Mouse (Mus musculus): ENCODE results near the gene Rhod. TPM values are rescaled to one million over a fixed set of nuclear protein-coding genes. Genes with fewer than 3 reads are reported as not detected.
A peak's percentile ranks its signal among the peaks of the same experiment; 100 is the strongest.

Gene Rhod
- polyA plus RNA-seq, 1 experiment from 2014 or later = 6.5 TPM

DNA sequence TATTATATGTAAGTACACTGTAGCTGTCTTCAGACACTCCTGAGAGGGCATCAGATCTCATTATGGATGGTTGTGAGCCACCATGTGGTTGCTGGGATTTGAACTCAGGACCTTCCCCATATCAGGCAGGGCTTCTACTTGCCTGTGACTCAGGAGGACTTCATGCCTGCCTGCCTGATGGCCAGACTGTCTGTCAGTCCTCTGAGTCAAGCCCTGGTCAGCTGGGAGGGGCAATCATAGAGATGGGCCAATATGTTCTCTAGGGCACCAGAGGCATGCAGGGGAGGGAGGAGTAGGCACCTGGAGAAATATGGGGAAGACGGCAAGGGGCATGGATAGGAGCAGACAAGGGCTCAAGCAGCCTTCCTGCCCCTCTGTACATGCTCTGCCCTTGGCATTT lies 4.2 kb downstream of the Rhod start:
- Histone ChIP-seq H3K27me3 (peaks cover 30% of the 10 kb centered on the region), H3K4me1 (replicated peaks) (peaks cover 15% of the 10 kb centered on the region), H3K27ac (no peak overlapping the region), H3K4me3 (replicated peaks) (no peak overlapping the region), H3K36me3 (peaks cover 3% of the 10 kb centered on the region; the same call in 1 of the 2 replicates), H3K9ac (no peak overlapping the region), H3K9me3 (replicated peaks) (no peaks in the 10 kb centered on the region), H3K4me2 (no peak overlapping the region)
- DNase-seq = no peak
- ATAC-seq (ENCODE audit: low read depth) = no peak
- WGBS (ENCODE audit: insufficient replicate concordance) = 62% methylated on average over 1 of the region's 1 CpGs

DNA sequence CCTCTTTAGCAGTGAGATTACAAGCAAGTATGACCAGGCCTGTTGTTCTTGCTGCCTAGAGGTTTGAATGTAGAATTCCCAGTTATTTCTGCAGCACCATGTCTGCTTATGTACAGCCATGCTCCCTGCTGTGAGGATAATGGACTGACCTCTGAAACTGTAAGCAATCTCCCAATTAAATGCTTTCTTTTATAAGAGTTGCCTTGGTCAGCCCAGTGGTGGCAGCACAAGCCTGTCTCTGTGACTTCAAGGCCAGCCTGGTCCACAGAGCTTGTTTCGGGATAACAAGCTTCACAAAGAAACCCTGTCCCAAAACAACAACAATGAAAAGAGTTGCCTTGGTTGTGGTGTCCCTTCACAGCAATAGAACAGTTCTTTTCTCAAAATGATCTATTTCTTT lies 5.5 kb downstream of the Rhod start:
- Histone ChIP-seq H3K27ac (no peak overlapping the region), H3K9me3 (replicated peaks) (no peaks in the 10 kb centered on the region), H3K4me1 (replicated peaks) (peaks cover 6% of the 10 kb centered on the region; the same call in 1 of the 2 replicates), H3K36me3 (peaks cover 5% of the 10 kb centered on the region; the same call in 1 of the 2 replicates), H3K4me3 (replicated peaks) (no peak overlapping the region), H3K9ac (no peak overlapping the region), H3K27me3 (peaks cover 18% of the 10 kb centered on the region), H3K4me2 (no peak overlapping the region)
- WGBS (ENCODE audit: insufficient replicate concordance) = 74% methylated on average over 1 of the region's 1 CpGs
- no peak for ATAC-seq (ENCODE audit: low read depth)
- no peak for DNase-seq

DNA sequence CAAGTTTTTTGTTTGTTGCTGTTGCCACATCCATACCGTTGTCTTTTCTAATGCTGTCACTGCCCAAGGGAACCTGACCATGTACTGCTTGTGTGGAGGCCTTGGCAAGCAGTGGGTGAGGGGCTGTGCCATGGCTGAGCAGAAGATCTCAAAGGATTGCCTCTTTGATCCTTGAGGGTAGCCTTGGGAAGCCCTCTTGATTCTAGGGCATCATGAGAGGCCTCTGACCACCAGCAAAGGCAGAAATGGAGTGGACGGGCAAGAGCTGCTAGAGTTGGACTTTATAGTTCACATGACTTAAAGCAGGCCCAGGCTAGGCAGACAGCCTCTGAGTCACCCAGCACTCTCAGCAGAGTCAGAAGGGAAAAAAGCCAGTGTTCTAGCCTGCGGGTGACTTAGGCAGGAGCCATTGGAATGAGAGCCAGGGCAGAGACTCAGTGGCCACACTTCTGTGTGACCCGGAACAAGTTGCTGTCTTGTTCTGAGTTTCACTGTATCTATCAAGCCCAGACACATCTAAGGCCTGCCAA lies 9.1 kb downstream of the Rhod start:
- no peaks in the 10 kb centered on the region for H3K27me3 ChIP-seq
- H3K36me3 ChIP-seq = 0 out of 2 replicates have a peak, but pooled peaks cover 2% of the 10 kb centered on the region
- WGBS (ENCODE audit: insufficient replicate concordance) = 78% methylated on average over 4 of the region's 4 CpGs
- ATAC-seq (ENCODE audit: low read depth) (no peak), DNase-seq (no peak)
- no peak overlapping the region for H3K27ac ChIP-seq
- H3K4me1 ChIP-seq (replicated peaks) = no peaks in the 10 kb centered on the region
- no peak overlapping the region for H3K9ac ChIP-seq
- H3K9me3 ChIP-seq (replicated peaks) = no peaks in the 10 kb centered on the region
- H3K4me2 ChIP-seq = no peak overlapping the region
- H3K4me3 ChIP-seq (replicated peaks) = no peak overlapping the region

DNA sequence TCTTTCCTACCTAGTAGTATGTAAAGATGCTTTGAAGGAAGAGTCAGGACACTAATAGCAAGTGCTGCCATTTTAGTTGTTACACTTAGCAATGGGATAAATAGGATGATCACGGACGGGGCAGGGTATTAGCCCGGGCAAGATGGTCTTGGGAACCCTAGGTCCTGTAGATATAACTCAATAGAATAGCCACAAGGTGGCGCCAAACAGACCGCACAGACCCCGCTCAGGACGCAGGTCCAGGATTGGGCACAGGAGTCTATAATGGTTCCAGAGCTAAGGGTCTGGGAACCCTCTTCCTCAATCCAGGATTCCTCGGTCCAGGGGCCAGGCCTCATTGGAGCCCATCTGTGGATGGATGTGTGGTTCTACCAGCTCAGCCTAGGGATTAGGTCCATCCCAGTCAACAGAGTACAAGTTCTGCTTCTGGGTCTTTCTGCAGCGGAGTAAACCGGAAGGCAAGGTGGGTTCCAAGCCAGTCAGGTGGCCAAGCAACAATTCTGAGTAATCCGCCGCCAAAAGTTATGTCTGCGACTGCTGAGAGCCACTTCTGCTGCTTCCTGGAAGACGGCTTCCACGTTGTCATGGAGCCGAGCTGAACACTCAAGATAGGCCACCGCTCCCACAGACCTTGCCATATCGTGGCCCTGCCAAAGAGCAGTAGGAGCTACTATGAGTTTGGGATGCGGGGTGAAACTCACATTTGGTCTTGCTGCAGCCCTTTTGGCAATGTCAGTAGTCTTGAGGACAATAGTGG lies 13.4 kb downstream of the Rhod start:
- peak; percentile 15 for DNase-seq
- H3K36me3 ChIP-seq = 0 out of 2 replicates have a peak, but pooled peaks cover 2% of the 10 kb centered on the region
- H3K9me3 ChIP-seq (replicated peaks) = no peaks in the 10 kb centered on the region
- no peaks in the 10 kb centered on the region for H3K27me3 ChIP-seq
- H3K9ac ChIP-seq = no peak overlapping the region
- peaks cover 2% of the 10 kb centered on the region for H3K4me1 ChIP-seq (replicated peaks)
- H3K4me2 ChIP-seq = no peak overlapping the region
- H3K4me3 ChIP-seq (replicated peaks) = no peak overlapping the region
- WGBS (ENCODE audit: insufficient replicate concordance) = 55% methylated on average over 19 of the region's 19 CpGs
- no peak overlapping the region for H3K27ac ChIP-seq
- ATAC-seq (ENCODE audit: low read depth) = 0 out of 2 replicates have a peak, but pooled peaks have one; percentile 34

DNA sequence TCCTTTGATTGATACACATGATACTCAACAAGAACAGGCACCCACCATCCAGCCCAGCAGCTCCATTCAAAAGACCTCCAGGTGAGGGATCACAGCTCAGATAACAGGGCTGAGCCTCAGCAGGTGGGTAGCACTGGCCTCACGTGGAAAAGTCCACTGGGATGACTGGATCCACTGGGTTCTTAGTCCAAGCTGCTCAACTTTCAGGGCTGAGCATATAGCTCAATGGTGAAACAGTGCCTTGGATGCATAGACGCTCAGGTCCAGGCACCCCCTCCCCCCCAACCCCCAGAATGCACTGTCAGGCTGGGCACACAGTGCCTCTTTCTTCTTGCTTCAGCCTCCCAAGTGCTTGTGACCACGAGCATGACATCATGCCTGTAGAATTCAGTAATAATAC lies 16.2 kb downstream of the Rhod start:
- DNase-seq (no peak), ATAC-seq (ENCODE audit: low read depth) (no peak)
- H3K27me3 ChIP-seq = no peaks in the 10 kb centered on the region
- H3K27ac ChIP-seq = no peak overlapping the region
- H3K4me1 ChIP-seq (replicated peaks) = peaks cover 9% of the 10 kb centered on the region
- 51% methylated on average over 3 of the region's 3 CpGs for WGBS (ENCODE audit: insufficient replicate concordance)
- H3K4me2 ChIP-seq = no peak overlapping the region
- H3K9me3 ChIP-seq (replicated peaks) = no peaks in the 10 kb centered on the region
- H3K36me3 ChIP-seq = no peaks in the 10 kb centered on the region
- no peak overlapping the region for H3K9ac ChIP-seq
- H3K4me3 ChIP-seq (replicated peaks) = no peak overlapping the region

DNA sequence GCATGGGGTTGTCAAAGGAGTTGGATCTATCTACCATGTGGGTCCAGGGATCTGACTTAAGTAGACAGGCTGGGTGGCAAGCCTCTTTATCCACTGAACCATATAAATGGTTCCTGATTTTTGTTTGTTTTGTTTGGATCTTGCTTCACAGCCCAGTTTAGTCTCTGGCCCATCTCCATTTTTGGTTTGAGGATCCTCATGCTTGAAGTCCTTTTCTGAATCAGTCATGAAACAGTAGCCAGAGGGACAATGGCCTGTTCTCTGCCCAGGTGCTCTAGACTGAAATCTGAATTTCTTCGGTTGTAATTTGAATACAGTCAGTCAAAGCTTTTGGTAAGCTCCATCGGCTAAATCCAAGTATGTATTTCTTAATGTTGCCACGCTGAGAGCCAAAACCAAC lies 16.7 kb downstream of the Rhod start:
- Histone ChIP-seq H3K27ac (no peak overlapping the region), H3K36me3 (no peaks in the 10 kb centered on the region), H3K9ac (no peak overlapping the region), H3K4me1 (replicated peaks) (peaks cover 9% of the 10 kb centered on the region), H3K4me3 (replicated peaks) (no peak overlapping the region), H3K4me2 (no peak overlapping the region), H3K27me3 (no peaks in the 10 kb centered on the region), H3K9me3 (replicated peaks) (no peaks in the 10 kb centered on the region)
- 73% methylated on average over 3 of the region's 3 CpGs for WGBS (ENCODE audit: insufficient replicate concordance)
- DNase-seq = no peak
- no peak for ATAC-seq (ENCODE audit: low read depth)

DNA sequence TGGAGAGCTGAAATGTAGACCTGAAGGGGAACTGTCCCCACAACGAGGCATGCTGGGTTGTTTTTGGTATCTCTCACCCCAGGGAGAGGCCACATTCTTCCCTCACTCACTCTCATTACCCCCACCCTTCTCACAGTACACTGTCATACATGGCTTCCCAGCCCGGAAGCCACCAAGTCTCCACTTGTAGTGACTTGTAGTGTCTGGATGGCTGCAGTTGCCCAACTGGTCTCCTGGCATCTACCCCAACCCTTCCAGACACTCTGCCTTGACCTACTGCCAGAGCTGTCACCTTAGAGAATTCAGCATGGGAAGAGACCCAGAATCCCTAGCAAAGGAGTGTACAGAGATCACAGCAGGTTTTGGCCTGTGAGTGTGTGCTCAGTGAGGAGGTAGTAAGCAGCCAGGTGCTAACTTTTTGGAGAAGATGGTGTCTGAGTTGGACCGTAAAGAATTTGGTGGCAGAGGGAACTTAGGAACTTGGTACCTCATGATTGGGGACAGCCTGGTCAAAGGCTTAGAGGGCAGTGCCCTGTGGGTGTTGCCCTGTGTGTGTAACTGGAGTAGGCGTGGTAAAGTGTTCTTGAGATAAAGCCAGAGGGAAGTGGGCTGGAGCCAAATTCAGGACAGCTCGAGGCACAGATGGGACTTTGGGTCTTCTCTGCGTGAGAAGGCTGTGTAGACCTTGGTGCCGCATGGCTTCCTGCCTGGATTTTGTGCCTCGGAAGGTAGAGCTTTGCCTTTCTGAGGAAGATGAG lies 18.9 kb downstream of the Rhod start:
- ATAC-seq (ENCODE audit: low read depth) = no peak
- Histone ChIP-seq H3K4me3 (replicated peaks) (no peak overlapping the region), H3K27me3 (no peaks in the 10 kb centered on the region), H3K27ac (no peak overlapping the region), H3K36me3 (no peaks in the 10 kb centered on the region), H3K4me1 (replicated peaks) (peaks cover 9% of the 10 kb centered on the region), H3K9me3 (replicated peaks) (no peaks in the 10 kb centered on the region), H3K9ac (no peak overlapping the region), H3K4me2 (no peak overlapping the region)
- WGBS (ENCODE audit: insufficient replicate concordance) = 55% methylated on average over 8 of the region's 8 CpGs
- no peak for DNase-seq

DNA sequence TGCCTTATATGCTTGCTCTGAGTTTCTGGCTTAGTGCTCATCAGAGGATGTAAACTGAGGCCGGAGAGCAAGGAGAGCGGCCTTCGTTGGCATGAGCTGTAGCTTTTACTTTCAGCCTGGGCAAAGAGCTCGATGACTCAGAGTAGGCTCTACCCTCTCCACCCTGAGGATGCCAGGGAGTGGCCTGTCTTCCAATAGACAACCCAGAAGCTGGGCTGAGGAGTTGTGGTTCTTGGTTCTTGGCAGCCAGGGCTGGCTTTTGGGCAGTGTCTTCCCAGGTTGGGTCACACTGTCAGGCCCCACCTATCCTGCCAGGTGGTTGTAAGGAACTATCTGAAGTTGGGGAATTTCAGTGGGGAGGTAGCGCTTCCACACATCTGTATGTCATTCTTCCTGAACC lies 19.5 kb downstream of the Rhod start:
- no peaks in the 10 kb centered on the region for H3K9me3 ChIP-seq (replicated peaks)
- H3K27me3 ChIP-seq = no peaks in the 10 kb centered on the region
- H3K27ac ChIP-seq = no peak overlapping the region
- WGBS (ENCODE audit: insufficient replicate concordance) = 82% methylated on average over 5 of the region's 5 CpGs
- H3K36me3 ChIP-seq = no peaks in the 10 kb centered on the region
- DNase-seq (no peak), ATAC-seq (ENCODE audit: low read depth) (no peak)
- H3K4me2 ChIP-seq = no peak overlapping the region
- H3K4me3 ChIP-seq (replicated peaks) = no peak overlapping the region
- H3K4me1 ChIP-seq (replicated peaks) = peaks cover 9% of the 10 kb centered on the region
- H3K9ac ChIP-seq = no peak overlapping the region

DNA sequence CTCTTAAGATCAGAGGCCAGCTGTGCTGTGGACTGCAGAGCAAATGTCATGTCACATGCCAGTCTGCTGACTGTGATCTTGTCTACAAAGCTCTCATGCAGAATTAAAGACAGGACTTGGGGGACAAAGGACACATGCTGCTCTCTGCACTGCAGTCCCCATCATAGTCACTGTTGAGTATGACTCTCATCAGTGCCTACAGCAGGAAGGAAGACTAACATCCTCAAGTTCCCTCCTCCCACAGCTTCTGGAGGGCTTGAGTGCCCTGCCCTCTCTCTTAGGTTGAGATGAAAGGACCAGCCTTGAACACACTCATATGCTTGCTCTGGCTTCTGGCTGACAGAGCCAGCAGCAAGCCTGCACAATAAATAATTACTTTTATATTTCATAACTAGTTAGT lies 21.5 kb downstream of the Rhod start:
- no peaks in the 10 kb centered on the region for H3K27me3 ChIP-seq
- H3K27ac ChIP-seq = no peak overlapping the region
- no peak overlapping the region for H3K9ac ChIP-seq
- no peaks in the 10 kb centered on the region for H3K9me3 ChIP-seq (replicated peaks)
- H3K4me3 ChIP-seq (replicated peaks) = no peak overlapping the region
- peaks cover 9% of the 10 kb centered on the region for H3K4me1 ChIP-seq (replicated peaks)
- H3K4me2 ChIP-seq = no peak overlapping the region
- DNase-seq (no peak), ATAC-seq (ENCODE audit: low read depth) (no peak)
- H3K36me3 ChIP-seq = no peaks in the 10 kb centered on the region

DNA sequence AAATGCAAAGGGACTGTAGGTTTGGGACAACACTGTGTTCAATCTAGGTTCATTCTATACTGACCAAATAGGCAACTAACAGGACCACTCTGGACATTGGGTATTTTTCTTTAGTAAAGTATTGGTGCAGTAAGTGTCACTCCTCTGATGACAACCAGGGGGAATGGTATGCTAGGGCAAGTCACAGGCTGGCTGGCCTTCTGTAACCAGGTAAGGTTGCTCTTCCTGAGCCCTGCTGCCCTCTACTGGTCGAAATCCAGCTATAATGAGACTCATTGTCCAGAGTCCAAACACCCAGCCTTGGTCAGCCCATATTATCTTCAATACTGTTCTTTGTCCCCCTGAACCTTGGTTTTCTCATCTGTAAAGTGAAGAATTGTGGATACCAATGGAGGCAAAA lies 22.0 kb downstream of the Rhod start:
- Histone ChIP-seq H3K9me3 (replicated peaks) (no peaks in the 10 kb centered on the region), H3K36me3 (no peaks in the 10 kb centered on the region), H3K27ac (no peak overlapping the region), H3K27me3 (no peaks in the 10 kb centered on the region), H3K4me3 (replicated peaks) (no peak overlapping the region), H3K9ac (no peak overlapping the region), H3K4me2 (no peak overlapping the region), H3K4me1 (replicated peaks) (peaks cover 9% of the 10 kb centered on the region)
- peak; percentile 42 for DNase-seq
- peak; percentile 47; the same call in 1 of the 2 replicates for ATAC-seq (ENCODE audit: low read depth)
- 0% methylated on average over 1 of the region's 1 CpGs for WGBS (ENCODE audit: insufficient replicate concordance)

DNA sequence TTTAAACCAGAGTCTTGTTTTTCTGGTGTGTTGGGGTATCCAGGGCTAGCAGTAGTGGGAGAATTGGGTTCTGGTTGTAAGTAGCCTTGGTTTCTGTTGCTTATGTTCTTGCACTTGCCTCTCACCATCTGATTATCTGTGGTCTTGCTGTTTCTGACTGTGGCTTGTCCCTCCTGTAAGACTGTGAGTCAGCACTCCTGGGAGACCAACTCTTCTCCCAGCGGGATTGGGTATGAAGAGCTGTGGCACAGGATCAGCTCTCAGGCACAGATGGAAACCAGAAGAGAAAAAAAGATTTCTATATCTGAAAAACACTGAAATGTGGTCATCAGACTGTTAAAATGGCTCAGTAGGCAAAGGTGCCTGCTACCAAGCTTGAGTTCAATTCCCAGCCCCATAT lies 24.6 kb downstream of the Rhod start:
- H3K27me3 ChIP-seq = no peaks in the 10 kb centered on the region
- no peaks in the 10 kb centered on the region for H3K9me3 ChIP-seq (replicated peaks)
- H3K27ac ChIP-seq = no peak overlapping the region
- H3K36me3 ChIP-seq = no peaks in the 10 kb centered on the region
- no peak for DNase-seq
- H3K4me2 ChIP-seq = no peak overlapping the region
- no peak overlapping the region for H3K4me3 ChIP-seq (replicated peaks)
- H3K9ac ChIP-seq = no peak overlapping the region
- 30% methylated on average over 1 of the region's 1 CpGs for WGBS (ENCODE audit: insufficient replicate concordance)
- ATAC-seq (ENCODE audit: low read depth) = no peak
- H3K4me1 ChIP-seq (replicated peaks) = no peaks in the 10 kb centered on the region

Measured in liver, embryonic 13.5 days (tissue).